Mouse (Mus musculus) testis, postnatal 10 days (tissue): ENCODE data around the gene Slc22a14.
A peak's percentile ranks its signal among the peaks of the same experiment; 100 is the strongest.
"Not testable (repeated sequence)": the region's sequence is repeated elsewhere in the genome, so short reads cannot be mapped to it uniquely, and the experiment has no call there.

Source experiments
- DNase-seq: peaks from one replicate; pipeline ENCODE4 v3.0.0; 2021; ENCODE audit warnings: low spot score

Gene Slc22a14

GRCm38 (mm10) chr9:119365284-119365683 is at the start of gene Slc22a14:
Gene Slc22a14, minus strand, starts transcription at chr9:119365553.
- no peak for DNase-seq

- DNase-seq, result no peak
These were observed 44.5 kb upstream of the Slc22a14 start for GRCm38 (mm10) chr9:119409864-119410263.

GRCm38 (mm10) chr9:119408898-119409664 is 43.7 kb upstream of the Slc22a14 start:
- DNase-seq, result no peak

GRCm38 (mm10) chr9:119407884-119408283 is 42.5 kb upstream of the Slc22a14 start:
- peak; percentile 40 for DNase-seq

DNA sequence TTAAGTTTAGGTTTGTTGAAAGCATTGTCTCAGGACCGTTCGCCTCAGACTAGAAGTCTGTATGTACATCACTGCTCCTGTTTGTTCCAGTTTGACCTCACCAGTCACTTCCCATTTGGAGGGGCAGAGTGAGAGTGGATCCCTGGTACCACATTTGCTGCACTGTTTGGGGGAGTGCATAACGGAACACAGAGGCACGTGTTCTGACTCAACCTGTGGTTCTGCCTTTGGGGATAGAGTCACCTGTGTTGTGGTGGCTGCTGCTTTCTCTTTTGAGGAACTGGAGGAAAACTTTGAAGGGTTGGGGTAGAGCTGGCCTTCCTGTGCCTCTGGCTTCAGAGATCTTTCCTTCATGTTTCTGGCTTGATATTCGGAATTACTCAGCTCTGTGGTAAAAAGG is 38.7 kb upstream of the Slc22a14 start:
- no peak for DNase-seq

- DNase-seq, result peak; percentile 73
These were observed 37.9 kb upstream of the Slc22a14 start for GRCm38 (mm10) chr9:119403236-119403641.

DNA sequence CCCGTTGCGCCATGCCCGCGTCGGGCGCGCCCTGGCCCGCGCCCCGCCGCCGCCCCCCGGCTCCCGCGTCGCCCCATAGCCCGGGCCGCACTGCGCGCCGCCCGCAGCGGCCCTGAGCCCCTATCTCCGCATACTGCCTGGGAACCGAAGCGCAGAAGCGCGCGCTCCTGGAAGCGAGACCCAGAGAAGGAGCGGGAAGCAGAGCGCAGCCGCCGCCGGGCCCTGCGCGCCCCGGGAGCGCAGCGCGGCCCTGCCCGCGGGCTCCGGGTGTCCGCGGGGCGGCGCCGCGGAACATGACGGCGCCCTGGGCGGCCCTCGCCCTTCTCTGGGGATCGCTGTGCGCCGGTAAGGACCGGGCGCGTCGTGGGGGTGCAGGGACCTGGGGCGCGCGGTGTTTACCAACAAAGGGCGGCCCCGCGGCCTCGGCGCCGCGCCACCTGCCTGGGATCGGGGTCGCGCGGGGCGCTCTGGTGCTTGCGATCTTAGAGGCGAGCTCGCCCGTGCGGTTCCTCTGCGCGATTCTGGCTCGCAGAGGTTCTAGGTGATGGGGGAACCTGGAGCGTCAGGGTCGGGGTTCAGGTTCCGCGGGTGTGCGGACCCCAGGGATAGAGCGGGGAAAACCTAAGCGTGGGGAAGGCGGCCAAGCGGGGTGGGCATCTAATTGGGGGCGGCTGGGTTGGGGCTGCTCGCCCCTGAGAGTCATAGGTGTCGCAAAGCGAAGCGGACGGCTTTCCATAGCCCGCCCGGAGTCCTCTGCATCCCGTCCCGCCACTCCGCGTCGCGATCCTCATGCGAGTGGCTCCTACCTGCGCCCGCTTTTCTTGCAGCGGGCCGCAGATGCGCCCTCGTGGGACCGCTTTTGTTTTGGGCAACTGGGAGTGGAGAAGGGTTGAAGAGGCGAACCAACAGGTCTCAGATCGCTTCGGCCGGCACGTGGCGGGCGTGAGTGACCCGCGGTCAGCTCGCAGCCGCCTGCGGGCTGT is 37.2 kb upstream of the Slc22a14 start:
- peak; percentile 72 for DNase-seq

DNA sequence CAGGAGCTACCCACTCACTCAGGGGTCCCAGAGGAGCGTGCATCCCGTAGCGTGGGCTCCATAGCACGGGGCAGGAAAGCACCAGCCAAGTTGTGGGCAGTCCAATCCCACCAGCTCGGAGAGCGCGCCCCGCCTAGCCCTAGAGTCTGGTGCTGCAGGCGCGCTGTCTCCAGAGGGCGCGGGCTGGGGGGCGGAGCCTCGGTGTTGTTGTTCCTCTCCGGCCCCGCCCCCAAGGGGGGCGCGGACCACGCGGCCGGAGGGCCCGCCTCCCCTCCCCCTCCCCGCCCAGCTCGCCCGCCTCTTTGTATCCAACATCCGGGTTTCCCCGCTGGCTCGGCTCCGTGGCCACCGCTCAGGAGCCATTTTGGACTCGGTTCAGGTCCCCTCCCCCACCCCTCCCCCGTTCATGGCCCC is 36.5 kb upstream of the Slc22a14 start, which contains the start of gene Acvr2b:
Gene Acvr2b, plus strand, starts transcription at position 318 of the 414 bp plus-strand sequence.
- peak; percentile 99 for DNase-seq

GRCm38 (mm10) chr9:119401351-119401750 is 36.0 kb upstream of the Slc22a14 start:
- DNase-seq, result no peak

DNA sequence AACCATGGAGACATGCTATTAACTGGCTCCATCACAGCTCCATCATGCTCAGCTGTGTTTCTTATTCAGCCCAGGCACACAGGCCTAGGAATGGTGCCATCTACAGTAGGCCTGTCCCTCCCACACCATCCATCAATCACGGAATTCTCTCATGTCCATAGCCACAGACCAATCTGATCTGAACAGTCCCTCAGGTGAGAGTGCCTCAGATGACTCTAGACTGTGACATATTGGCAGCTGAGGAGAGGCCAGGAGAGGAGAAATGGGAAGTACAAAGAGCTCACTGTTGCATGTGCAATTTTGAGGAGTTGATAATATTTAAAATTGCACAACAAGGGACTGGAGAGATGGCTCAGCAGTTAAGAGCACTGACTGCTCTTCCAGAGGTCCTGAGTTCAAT is 29.5 kb upstream of the Slc22a14 start:
- no peak for DNase-seq

DNA sequence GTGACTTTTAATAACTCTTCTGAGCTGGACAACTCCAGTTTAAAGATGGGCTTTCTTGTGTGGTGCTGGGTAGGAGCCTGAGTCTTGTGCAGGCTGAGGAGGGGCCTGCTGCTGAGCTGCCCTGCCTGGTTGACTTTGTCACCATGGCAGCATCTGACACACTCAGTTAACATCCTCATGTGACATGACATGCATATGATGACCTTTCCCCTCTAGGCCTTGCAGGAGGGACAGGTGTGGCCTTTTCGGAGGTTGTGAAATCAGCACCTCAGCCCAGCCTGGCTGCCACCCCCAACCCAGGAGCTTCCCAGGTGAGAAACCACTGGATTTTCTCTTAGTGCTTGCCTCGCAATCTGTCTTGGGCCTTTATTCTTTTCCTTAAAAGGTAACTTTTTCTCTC is 24.9 kb upstream of the Slc22a14 start:
- no peak for DNase-seq

GRCm38 (mm10) chr9:119388956-119389355 is 23.6 kb upstream of the Slc22a14 start:
- peak; percentile 73 for DNase-seq

DNA sequence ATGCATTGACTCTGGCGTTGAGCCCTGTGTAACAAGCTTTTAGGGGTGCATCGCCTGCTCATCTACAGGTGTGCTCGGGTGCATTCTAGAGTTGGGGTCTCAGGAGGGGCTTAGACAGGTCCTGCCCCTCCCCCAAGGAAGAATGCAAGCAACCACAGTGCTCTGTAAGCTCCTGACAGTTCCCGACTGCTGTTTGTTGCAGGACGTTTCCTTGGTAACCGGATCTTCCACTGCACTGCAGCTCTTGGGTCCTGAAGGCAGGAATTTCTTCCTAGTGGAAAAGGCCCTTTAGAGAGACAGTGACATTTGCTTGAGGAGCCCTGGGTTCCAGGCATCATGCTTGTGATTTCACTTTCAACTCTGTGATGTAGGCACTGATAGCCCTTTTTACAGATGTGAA is 17.2 kb upstream of the Slc22a14 start:
- DNase-seq, result no peak

GRCm38 (mm10) chr9:119378231-119378630 is 12.9 kb upstream of the Slc22a14 start:
- no peak for DNase-seq

DNA sequence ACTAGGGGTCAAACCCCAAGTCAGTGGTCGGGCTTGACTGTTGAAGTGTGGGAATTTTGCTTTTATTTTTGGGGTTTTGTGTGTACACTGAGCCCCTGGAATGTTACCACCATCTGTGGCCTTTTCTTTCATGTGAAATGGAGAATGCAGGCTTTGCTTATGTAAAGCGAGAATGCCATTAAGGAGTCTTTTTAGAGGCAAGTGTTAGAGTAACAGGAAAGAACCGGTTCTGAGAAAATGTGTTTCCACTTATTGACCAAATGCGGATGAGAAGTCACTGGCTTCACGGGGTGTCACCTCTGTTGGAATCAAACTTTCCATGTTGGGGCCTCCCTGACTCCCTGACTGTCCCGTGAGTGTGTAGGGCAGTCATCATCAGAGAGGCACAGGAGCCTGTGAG is 10.2 kb upstream of the Slc22a14 start:
- DNase-seq, result no peak

- DNase-seq, result no peak
These were observed 9.7 kb upstream of the Slc22a14 start for GRCm38 (mm10) chr9:119375008-119375407.

- no peak for DNase-seq
These were observed 5.9 kb upstream of the Slc22a14 start for GRCm38 (mm10) chr9:119371251-119371650.

- DNase-seq, result not testable (repeated sequence)
These were observed 5.4 kb upstream of the Slc22a14 start for GRCm38 (mm10) chr9:119370770-119371169.

GRCm38 (mm10) chr9:119368367-119368766 is 3.0 kb upstream of the Slc22a14 start:
- DNase-seq, result no peak

DNA sequence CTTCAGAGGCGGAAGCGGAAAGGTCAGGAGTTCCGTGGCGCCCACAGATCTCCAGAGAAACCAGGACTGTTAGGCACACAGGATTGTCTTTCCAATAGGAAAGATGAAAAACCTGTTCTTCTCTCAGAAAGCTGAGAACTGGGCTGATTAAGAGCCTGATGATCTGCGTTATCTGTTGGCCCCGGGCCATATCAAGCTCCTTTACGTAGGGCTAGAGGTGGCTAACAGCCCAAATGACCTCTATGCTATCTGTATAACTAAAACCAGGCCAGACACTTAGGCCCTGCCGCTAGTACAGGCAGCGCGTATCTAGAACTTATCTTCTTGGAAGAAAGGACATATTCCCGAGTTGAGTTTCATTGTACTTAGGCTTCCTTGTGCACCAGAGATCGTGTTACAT is 2.1 kb downstream of the Slc22a14 start:
- DNase-seq, result no peak

- no peak for DNase-seq
These were observed 3.9 kb downstream of the Slc22a14 start for GRCm38 (mm10) chr9:119361416-119361815.

GRCm38 (mm10) chr9:119358058-119358429 is 7.3 kb downstream of the Slc22a14 start:
- no peak for DNase-seq
